Mouse (Mus musculus) embryonic facial prominence, embryonic 11.5 days (tissue): ENCODE measurements around the gene Cytip. TPM values are rescaled to one million over a fixed set of nuclear protein-coding genes. Genes with fewer than 3 reads are reported as not detected.

Experiments used
- ATAC-seq: fragments of 200-750 bp; cut with Nextera tagmentation; replicated peaks from 2 replicates; pipeline ENCODE4 v1.8.0; 2017; ENCODE audit warnings: low read depth; ENCODE audit not compliant: insufficient number of reproducible peaks, low FRiP score, low TSS enrichment
- DNase-seq: peaks from one replicate; pipeline ENCODE4 v3.0.0-alpha.2; 2015; ENCODE audit warnings: low spot score
- H3K27ac ChIP-seq: fragments of 300-500 bp; sonication (generic); replicated peaks from 2 replicates; pipeline ENCODE4 v1.5.1; 2014; ENCODE audit warnings: mild to moderate bottlenecking, low read depth, low read length, control low read depth
- H3K27me3 ChIP-seq: fragments of 300-500 bp; sonication (generic); 2 replicates; pipeline ENCODE4 v1.6.1; 2014; ENCODE audit warnings: mild to moderate bottlenecking, low read length, moderate library complexity, mixed read lengths; ENCODE audit not compliant: control insufficient read depth, insufficient read depth
- H3K36me3 ChIP-seq: fragments of 300-500 bp; sonication (generic); replicated peaks from 2 replicates; pipeline ENCODE4 v1.6.1; 2014; ENCODE audit warnings: low read depth, mild to moderate bottlenecking, low read length, moderate library complexity, mixed read lengths; ENCODE audit not compliant: control insufficient read depth, insufficient read depth
- H3K4me1 ChIP-seq: fragments of 300-500 bp; sonication (generic); 2 replicates; pipeline ENCODE4 v1.6.1; 2014; ENCODE audit warnings: low read length, mixed read lengths; ENCODE audit not compliant: control insufficient read depth, insufficient read depth
- H3K4me2 ChIP-seq: fragments of 300-500 bp; sonication (generic); 2 replicates; pipeline ENCODE4 v1.6.1; 2014; ENCODE audit warnings: low read depth, mild to moderate bottlenecking, control low read depth, low read length, moderate library complexity
- H3K4me3 ChIP-seq: fragments of 300-500 bp; sonication (generic); 2 replicates; pipeline ENCODE4 v1.5.1; 2014; ENCODE audit warnings: low read depth, low read length, control low read depth
- H3K9ac ChIP-seq: fragments of 300-500 bp; sonication (generic); replicated peaks from 2 replicates; pipeline ENCODE4 v1.6.1; 2014; ENCODE audit warnings: mild to moderate bottlenecking, control low read depth, low read length
- H3K9me3 ChIP-seq: fragments of 300-500 bp; sonication (generic); replicated peaks from 2 replicates; pipeline ENCODE4 v1.6.1; 2016; ENCODE audit warnings: mild to moderate bottlenecking, low read length, inconsistent platforms, mixed read lengths; ENCODE audit not compliant: control insufficient read depth
- WGBS: fragments of 180-500 bp; shearing (Covaris S2); extraction: QIAGEN DNeasy Blood & Tissue Kit; methylation state at CpG from one replicate; pipeline ENCODE4 v1.1.7; 2014; 5-methylcytosine and 5-hydroxymethylcytosine counted together
- polyA plus RNA-seq: library from polyadenylated mRNA; unstranded; fragments of >200 nt; fragmentation: Nextera tagmentation; extraction: Ambion mirVana; gene quantifications from 2 replicates; pipeline ENCODE4 v1.2.1, GENCODE M21; 2014

The Cytip gene
- polyA plus RNA-seq, 1 experiment from 2014 or later = 0.07 TPM

DNA sequence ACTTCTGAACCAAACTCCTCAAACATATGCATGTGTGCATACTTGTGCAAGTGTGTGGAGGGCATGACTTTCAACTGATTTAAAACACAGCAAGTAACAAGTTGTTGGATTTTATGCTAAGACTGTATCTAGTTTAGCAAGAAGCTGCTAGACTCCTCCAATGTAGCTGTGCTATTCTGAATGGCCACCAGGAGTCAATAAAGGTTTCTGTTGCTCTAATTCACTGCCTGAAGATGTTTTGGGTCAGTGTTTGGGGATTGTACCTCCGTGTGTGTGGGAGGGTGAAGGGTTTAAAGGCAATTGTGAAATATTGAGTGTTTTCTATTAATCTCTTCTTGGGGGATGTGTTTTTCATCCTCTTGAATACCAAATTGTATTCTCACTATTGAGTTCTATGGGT, 6.4 kb downstream of the Cytip start:
- Histone ChIP-seq H3K4me2 (no peak overlapping the region), H3K4me1 (no peaks in the 10 kb centered on the region), H3K27me3 (no peaks in the 10 kb centered on the region), H3K4me3 (no peak overlapping the region), H3K9me3 (no peaks in the 10 kb centered on the region), H3K36me3 (no peaks in the 10 kb centered on the region), H3K9ac (no peak overlapping the region), H3K27ac (no peak overlapping the region)
- DNase-seq = no peak
- no peak for ATAC-seq
- WGBS = 26% methylated on average over 1 of the region's 1 CpGs

DNA sequence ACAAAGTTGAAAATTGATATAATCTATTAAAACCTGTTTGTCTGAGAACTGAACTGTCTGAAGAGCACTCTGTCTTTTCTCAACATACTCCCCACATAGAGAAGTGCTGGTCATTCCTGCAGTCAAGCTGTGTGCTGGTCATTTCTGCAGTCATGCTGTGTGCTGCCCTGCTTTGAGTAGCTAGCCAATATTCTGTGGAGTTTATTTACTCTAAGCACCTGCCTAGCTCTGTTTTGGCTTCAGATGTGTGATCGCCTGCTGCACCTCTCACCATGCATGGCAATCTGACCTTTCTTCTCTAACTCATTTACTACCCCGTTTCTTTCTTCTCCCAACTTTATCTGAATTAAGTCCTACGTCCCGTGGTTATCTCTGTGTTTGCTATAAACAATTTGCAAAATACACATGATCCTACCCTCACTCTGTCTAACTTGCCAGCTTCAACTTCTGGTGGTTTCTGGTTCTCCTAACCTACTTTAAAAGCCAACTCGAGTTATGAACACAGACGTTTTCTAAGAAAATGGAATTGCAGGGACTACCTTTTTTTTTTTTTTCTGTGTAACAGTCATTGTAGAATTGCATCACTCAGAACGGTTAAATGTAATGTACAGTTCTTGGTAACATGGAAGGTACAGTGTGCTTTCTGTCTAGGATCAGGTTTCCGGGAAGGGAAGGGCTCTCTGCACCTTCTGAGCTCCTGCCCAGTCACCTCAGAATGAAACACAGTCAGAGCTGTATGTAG, 7.9 kb downstream of the Cytip start:
- no peaks in the 10 kb centered on the region for H3K4me1 ChIP-seq
- no peak overlapping the region for H3K4me2 ChIP-seq
- no peaks in the 10 kb centered on the region for H3K9me3 ChIP-seq
- no peak for ATAC-seq
- 81% methylated on average over 8 of the region's 8 CpGs for WGBS
- DNase-seq = no peak
- H3K4me3 ChIP-seq = no peak overlapping the region
- no peaks in the 10 kb centered on the region for H3K27me3 ChIP-seq
- H3K9ac ChIP-seq = no peak overlapping the region
- no peaks in the 10 kb centered on the region for H3K36me3 ChIP-seq
- no peak overlapping the region for H3K27ac ChIP-seq

DNA sequence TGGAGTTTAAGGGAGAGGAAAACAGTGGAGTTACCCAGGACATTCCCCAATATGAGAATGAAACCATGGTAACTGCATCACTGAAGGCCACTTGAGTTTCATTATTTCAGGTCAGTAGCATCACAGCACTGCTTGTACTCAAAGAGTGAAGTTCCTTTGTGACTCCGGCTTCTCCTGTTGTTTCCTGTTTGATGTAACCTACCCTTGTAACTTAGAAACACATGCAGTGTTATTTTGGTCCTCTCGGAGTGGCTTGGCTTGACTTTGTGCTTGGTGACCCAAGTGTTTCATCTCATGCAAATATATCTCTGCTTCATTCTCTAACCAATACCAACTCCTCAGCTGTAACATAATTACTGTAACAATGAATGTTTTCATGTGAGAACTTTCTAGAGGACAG, 11.1 kb downstream of the Cytip start:
- no peak overlapping the region for H3K9ac ChIP-seq

DNA sequence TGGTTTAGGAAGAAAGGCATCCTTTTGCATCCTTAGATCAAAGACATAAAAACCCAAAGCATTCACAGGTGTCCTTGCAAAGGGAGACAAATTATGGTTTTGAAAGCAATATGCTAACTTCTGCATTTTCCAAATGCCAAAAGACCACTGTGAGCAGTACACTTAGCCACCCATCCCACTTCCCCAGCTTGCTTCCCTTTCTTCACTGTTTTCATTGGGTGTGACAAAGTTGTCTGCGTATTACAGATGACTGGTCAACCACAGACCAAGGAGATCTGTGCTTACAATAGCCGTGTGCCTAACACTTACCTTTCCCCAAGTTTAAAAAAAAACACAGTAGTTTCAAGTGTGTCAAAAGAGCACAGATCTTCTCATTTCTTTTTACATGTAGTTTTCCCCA, 11.7 kb downstream of the Cytip start:
- H3K9ac ChIP-seq = no peak overlapping the region
- no peaks in the 10 kb centered on the region for H3K36me3 ChIP-seq
- ATAC-seq = no peak
- 83% methylated on average over 2 of the region's 2 CpGs for WGBS
- H3K9me3 ChIP-seq = no peaks in the 10 kb centered on the region
- H3K4me1 ChIP-seq = no peaks in the 10 kb centered on the region
- H3K4me3 ChIP-seq = no peak overlapping the region
- no peaks in the 10 kb centered on the region for H3K27me3 ChIP-seq
- no peak overlapping the region for H3K27ac ChIP-seq
- no peak overlapping the region for H3K4me2 ChIP-seq
- DNase-seq = no peak

More for the DNA sequence above, 11.1 kb downstream of the Cytip start:
- Histone ChIP-seq H3K36me3 (no peaks in the 10 kb centered on the region), H3K4me2 (no peak overlapping the region), H3K9me3 (no peaks in the 10 kb centered on the region), H3K4me1 (no peaks in the 10 kb centered on the region), H3K27me3 (no peaks in the 10 kb centered on the region), H3K4me3 (no peak overlapping the region), H3K27ac (no peak overlapping the region)
- 75% methylated on average over 2 of the region's 2 CpGs for WGBS
- no peak for DNase-seq
- no peak for ATAC-seq

DNA sequence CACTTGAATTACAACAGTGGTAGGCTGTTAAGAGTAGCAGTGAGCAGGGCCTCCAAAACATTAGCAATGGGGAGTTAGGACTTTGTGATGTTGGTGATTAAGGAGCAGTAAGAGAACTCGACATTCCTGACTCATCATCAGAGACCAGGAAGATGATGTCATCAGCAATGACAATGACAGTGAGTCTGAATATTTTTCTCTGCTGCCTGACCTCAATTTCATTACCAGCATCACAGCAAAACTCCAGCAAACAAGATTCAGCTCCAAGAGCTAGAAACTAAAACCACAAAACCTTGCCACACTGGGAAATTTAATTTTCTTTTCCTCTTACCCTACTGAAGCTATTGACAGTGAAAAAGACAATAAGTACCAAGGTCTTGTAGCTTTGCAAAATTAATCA, 14.6 kb downstream of the Cytip start:
- ATAC-seq (no peak), DNase-seq (no peak)
- Histone ChIP-seq H3K4me3 (no peak overlapping the region), H3K27ac (no peak overlapping the region), H3K9me3 (no peaks in the 10 kb centered on the region), H3K27me3 (no peaks in the 10 kb centered on the region), H3K9ac (no peak overlapping the region), H3K36me3 (no peaks in the 10 kb centered on the region), H3K4me1 (no peaks in the 10 kb centered on the region), H3K4me2 (no peak overlapping the region)
- WGBS = 71% methylated on average over 1 of the region's 1 CpGs

DNA sequence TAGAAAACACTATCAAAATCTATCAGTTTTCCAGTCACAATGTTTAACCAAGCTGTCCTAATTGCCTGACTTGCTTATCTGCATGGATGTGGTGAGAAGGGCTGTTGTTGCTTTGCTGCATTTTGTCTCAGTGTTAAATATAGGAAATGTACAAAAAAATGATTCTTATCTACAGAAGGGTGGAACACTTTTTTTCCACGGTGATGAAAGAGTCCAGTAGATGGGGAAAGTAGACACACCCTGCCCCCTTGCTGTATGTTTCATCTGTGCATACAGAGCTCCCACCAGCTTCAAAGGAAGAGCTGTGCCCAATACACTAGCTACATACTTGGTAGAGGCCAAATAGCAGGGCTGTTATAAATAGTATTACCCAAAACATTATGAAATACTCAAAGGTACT, 16.3 kb downstream of the Cytip start:
- Histone ChIP-seq H3K36me3 (no peaks in the 10 kb centered on the region), H3K27me3 (no peaks in the 10 kb centered on the region), H3K4me1 (no peaks in the 10 kb centered on the region), H3K4me2 (no peak overlapping the region), H3K4me3 (no peak overlapping the region), H3K9ac (no peak overlapping the region), H3K27ac (no peak overlapping the region), H3K9me3 (no peaks in the 10 kb centered on the region)
- WGBS = 84% methylated on average over 1 of the region's 1 CpGs
- ATAC-seq = no peak
- DNase-seq = no peak

DNA sequence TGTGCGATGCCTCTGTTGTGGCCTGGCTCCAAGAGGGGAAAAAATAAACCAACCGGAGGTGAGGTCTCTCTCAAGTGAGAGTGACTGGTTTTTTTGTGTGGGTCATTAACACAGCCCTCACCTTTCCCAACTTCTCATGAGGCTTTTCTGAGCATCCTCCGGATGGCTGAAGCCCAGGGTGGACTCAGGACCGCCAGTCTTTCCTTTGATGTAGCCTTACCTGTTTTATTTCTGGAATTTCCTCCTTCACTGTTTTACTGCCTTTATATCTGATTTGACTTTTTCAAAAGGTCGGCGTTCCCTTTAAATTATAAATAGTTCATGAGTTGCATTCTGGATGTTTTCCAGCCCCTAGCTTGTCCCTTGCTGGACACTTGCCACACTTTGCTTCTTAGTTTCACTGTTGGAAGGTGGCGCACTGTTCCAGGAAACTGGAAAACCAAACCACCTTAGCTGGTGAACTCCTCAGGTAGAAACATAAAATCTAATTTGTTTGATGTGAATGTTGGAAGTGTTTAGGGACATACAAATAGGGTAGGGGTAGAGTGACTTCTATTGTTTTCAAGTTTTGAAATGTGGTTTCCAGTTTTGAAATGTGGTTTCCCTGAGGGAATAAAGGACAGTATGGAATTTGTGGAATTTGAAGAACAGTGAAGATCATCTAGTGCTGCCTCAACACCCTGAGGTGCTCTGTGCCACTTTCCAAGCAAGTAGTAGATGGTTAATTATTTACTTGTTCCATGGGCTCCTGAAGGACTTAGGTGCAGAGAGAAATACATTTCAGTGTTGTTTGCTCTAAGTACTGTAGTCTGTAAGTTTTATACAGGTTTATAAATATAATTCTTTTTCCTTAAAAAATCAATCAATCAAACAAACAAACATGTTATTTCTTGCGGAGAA, 19.7 kb downstream of the Cytip start:
- H3K9me3 ChIP-seq = no peaks in the 10 kb centered on the region
- H3K36me3 ChIP-seq = no peaks in the 10 kb centered on the region
- H3K4me3 ChIP-seq = no peak overlapping the region
- DNase-seq (no peak), ATAC-seq (no peak)
- H3K27ac ChIP-seq = no peak overlapping the region
- H3K27me3 ChIP-seq = no peaks in the 10 kb centered on the region
- WGBS = 91% methylated on average over 8 of the region's 8 CpGs
- no peak overlapping the region for H3K9ac ChIP-seq
- H3K4me2 ChIP-seq = no peak overlapping the region
- no peaks in the 10 kb centered on the region for H3K4me1 ChIP-seq
